Mouse (Mus musculus) cerebellum, adult (tissue): ENCODE measurements at regions not wholly inside any gene's neighbourhood (a gene's known extent, or its start where the extent isn't known, plus 50 kb on each side); places are given as distances from the start of the nearest gene placed in this dataset.
"Not testable (repeated sequence)": the region's sequence is repeated elsewhere in the genome, so short reads cannot be mapped to it uniquely, and the experiment has no call there.

Experiments used
- ATAC-seq: cut with Nextera tagmentation; 2 replicates; pipeline ENCODE4 v1.9.2; 2017; ENCODE audit warnings: mild to moderate bottlenecking, moderate library complexity, mixed read lengths; ENCODE audit not compliant: insufficient number of reproducible peaks, low FRiP score, low TSS enrichment

- ATAC-seq = no peak
These were observed 458.8 kb upstream of the 1700008P02Rik start for GRCm38 (mm10) chr3:7079073-7079472.

- ATAC-seq = no peak
These were observed 456.6 kb upstream of the 1700008P02Rik start for GRCm38 (mm10) chr3:7076850-7077249.

- no peak for ATAC-seq
These were observed 454.2 kb upstream of the 1700008P02Rik start for GRCm38 (mm10) chr3:7074488-7074887.

GRCm38 (mm10) chr3:7041372-7042057 is 421.3 kb upstream of the 1700008P02Rik start:
- ATAC-seq = no peak

- no peak for ATAC-seq
These were observed 415.6 kb upstream of the 1700008P02Rik start for GRCm38 (mm10) chr3:7035833-7036232.

- ATAC-seq = no peak
These were observed 407.6 kb upstream of the 1700008P02Rik start for GRCm38 (mm10) chr3:7027845-7028244.

GRCm38 (mm10) chr3:7014345-7014973 is 394.2 kb upstream of the 1700008P02Rik start:
- ATAC-seq = no peak

- ATAC-seq = no peak
These were observed 393.3 kb upstream of the 1700008P02Rik start for GRCm38 (mm10) chr3:7013516-7013915.

GRCm38 (mm10) chr3:7010294-7011087 is 390.2 kb upstream of the 1700008P02Rik start:
- ATAC-seq = no peak

GRCm38 (mm10) chr3:7008671-7009217 is 388.5 kb upstream of the 1700008P02Rik start:
- no peak for ATAC-seq

GRCm38 (mm10) chr3:7007811-7008359 is 387.6 kb upstream of the 1700008P02Rik start:
- ATAC-seq = no peak

GRCm38 (mm10) chr3:6991735-6992134 is 371.5 kb upstream of the 1700008P02Rik start:
- ATAC-seq = not testable (repeated sequence)

GRCm38 (mm10) chr3:6984918-6985317 is 364.7 kb upstream of the 1700008P02Rik start:
- ATAC-seq = no peak

GRCm38 (mm10) chr3:6957681-6958080 is 337.4 kb upstream of the 1700008P02Rik start:
- ATAC-seq = no peak

- no peak for ATAC-seq
These were observed 312.4 kb upstream of the 1700008P02Rik start for GRCm38 (mm10) chr3:6932535-6933103.

GRCm38 (mm10) chr3:6926737-6927136 is 306.5 kb upstream of the 1700008P02Rik start:
- ATAC-seq = no peak

- ATAC-seq = not testable (repeated sequence)
These were observed 302.4 kb upstream of the 1700008P02Rik start for GRCm38 (mm10) chr3:6922647-6923046.

GRCm38 (mm10) chr3:6920253-6920652 is 300.0 kb upstream of the 1700008P02Rik start:
- no peak for ATAC-seq

- no peak for ATAC-seq
These were observed 267.7 kb upstream of the 1700008P02Rik start for GRCm38 (mm10) chr3:6887936-6888335.

- no peak for ATAC-seq
These were observed 266.9 kb upstream of the 1700008P02Rik start for GRCm38 (mm10) chr3:6887053-6887700.
